Mouse (Mus musculus) heart, embryonic 14.5 days (tissue): ENCODE results near the gene Gm3183. TPM values are rescaled to one million over a fixed set of nuclear protein-coding genes. Genes with fewer than 3 reads are reported as not detected.
"Not testable (repeated sequence)": the region's sequence is repeated elsewhere in the genome, so short reads cannot be mapped to it uniquely, and the experiment has no call there.

ENCODE experiments used
- ATAC-seq: fragments of 200-750 bp; cut with Nextera tagmentation; 2 replicates; pipeline ENCODE4 v1.8.0; 2017; ENCODE audit warnings: low read depth, moderate TSS enrichment; ENCODE audit not compliant: insufficient number of reproducible peaks, insufficient read depth, low FRiP score
- H3K27ac ChIP-seq, 2 experiments: fragments of 200-500 bp in 1 of 2; fragments of 300-500 bp in 1 of 2; sonication (generic) in 1 of 2; replicated peaks in 1 of 2; 2 replicates each; pipeline ENCODE4 v1.5.1; 2012 to 2014; ENCODE audit warnings: low read depth in 2 of 2, low read length in 2 of 2, control low read depth in 1 of 2, mild to moderate bottlenecking in 1 of 2, mixed read lengths in 1 of 2; ENCODE audit not compliant: control insufficient read depth in 1 of 2, insufficient read depth in 1 of 2
- H3K27me3 ChIP-seq: fragments of 300-500 bp; sonication (generic); 2 replicates; pipeline ENCODE4 v1.6.1; 2014; ENCODE audit warnings: mild to moderate bottlenecking, low read length, control low read depth; ENCODE audit not compliant: control insufficient read depth, insufficient read depth
- H3K36me3 ChIP-seq: fragments of 300-500 bp; sonication (generic); 2 replicates; pipeline ENCODE4 v1.6.1; 2014; ENCODE audit warnings: mild to moderate bottlenecking, control low read depth, low read length, mixed read lengths; ENCODE audit not compliant: control insufficient read depth, insufficient read depth
- H3K4me1 ChIP-seq, 2 experiments: fragments of 200-500 bp in 1 of 2; fragments of 300-500 bp in 1 of 2; sonication (generic) in 1 of 2; 2 replicates each; pipeline ENCODE4 v1.6.1; 2012 to 2014; ENCODE audit warnings: low read length in 2 of 2, control low read depth in 1 of 2, mixed read lengths in 1 of 2; ENCODE audit not compliant: control insufficient read depth in 2 of 2, insufficient read depth in 2 of 2
- H3K4me2 ChIP-seq: fragments of 300-500 bp; sonication (generic); 2 replicates; pipeline ENCODE4 v1.6.1; 2014; ENCODE audit warnings: mild to moderate bottlenecking, low read length
- H3K4me3 ChIP-seq, 2 experiments: fragments of 200-500 bp in 1 of 2; fragments of 300-500 bp in 1 of 2; sonication (generic) in 1 of 2; 2 replicates each; pipeline ENCODE4 v1.5.1; 2012 to 2014; ENCODE audit warnings: low read length in 2 of 2, mild to moderate bottlenecking in 2 of 2, control low read depth in 1 of 2, low read depth in 1 of 2, moderate library complexity in 1 of 2; ENCODE audit not compliant: control insufficient read depth in 1 of 2, insufficient read depth in 1 of 2
- H3K9ac ChIP-seq: fragments of 300-500 bp; sonication (generic); 2 replicates; pipeline ENCODE4 v1.6.1; 2014; ENCODE audit warnings: mild to moderate bottlenecking, low read length
- H3K9me3 ChIP-seq: fragments of 300-500 bp; sonication (generic); 2 replicates; pipeline ENCODE4 v1.6.1; 2016; ENCODE audit warnings: low read length, control low read depth; ENCODE audit not compliant: control insufficient read depth
- WGBS: fragments of 180-500 bp; shearing (Covaris S2); extraction: QIAGEN DNeasy Blood & Tissue Kit; methylation state at CpG from one replicate; pipeline ENCODE4 v1.1.7; 2014; 5-methylcytosine and 5-hydroxymethylcytosine counted together
- polyA plus RNA-seq: library from polyadenylated mRNA; unstranded; fragments of >200 nt; fragmentation: Nextera tagmentation; extraction: Ambion mirVana; gene quantifications from 2 replicates; pipeline ENCODE4 v1.2.1, GENCODE M21; 2014

Gm3183 gene
- polyA plus RNA-seq, result not detected in 2 replicates

DNA sequence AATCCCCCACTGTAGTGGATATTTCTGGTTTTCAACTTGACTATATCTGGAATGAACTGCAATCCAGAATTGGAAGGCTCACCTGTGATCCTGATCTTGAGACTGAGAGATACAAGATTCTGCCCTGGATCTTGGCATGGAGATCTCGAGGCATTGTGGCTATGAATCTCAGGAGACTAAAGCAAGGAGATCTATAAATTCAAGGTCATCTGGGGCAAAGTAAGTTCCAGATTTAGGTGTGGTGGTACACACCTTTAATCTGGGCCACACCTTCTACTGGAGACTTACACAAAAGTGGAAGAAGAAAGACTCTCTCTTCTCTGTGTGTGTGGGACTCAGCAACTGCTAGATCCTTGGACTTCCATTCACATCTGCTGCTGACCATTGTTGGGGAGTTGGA is at the start of gene Gm3183:
Gene Gm3183 (plus strand): TSS at position 301 of the 400 bp plus-strand sequence.
- not testable (repeated sequence) for H3K4me2 ChIP-seq, H3K9me3 ChIP-seq, H3K9ac ChIP-seq, H3K27me3 ChIP-seq, H3K4me1 ChIP-seq, H3K27ac ChIP-seq, H3K4me3 ChIP-seq, H3K36me3 ChIP-seq, ATAC-seq
- WGBS, result no CpG with 5 or more reads among the region's 1 CpGs

Other genes starting within 250 kb of the Gm3183 start
- gene Gm3147, start 249.1 kb upstream of the Gm3183 start, polyA plus RNA-seq, result not detected in 2 replicates
- gene Gm6509, start 241.5 kb upstream of the Gm3183 start, polyA plus RNA-seq, result not detected in 2 replicates
- gene Gm6205, start 217.1 kb upstream of the Gm3183 start, polyA plus RNA-seq, result not detected in 2 replicates
- not detected in 2 replicates for gene Gm6367, start 123.2 kb downstream of the Gm3183 start, polyA plus RNA-seq
- gene Gm7942, start 241.5 kb downstream of the Gm3183 start, polyA plus RNA-seq, result not detected in 2 replicates